Mouse (Mus musculus) intestine, embryonic 16.5 days (tissue): ENCODE measurements around the gene Hesx1. TPM values are rescaled to one million over a fixed set of nuclear protein-coding genes. Genes with fewer than 3 reads are reported as not detected.

ENCODE experiments used
- ATAC-seq: fragments of 200-750 bp; cut with Nextera tagmentation; 2 replicates; pipeline ENCODE4 v1.8.0; 2017; ENCODE audit warnings: moderate TSS enrichment, moderate library complexity
- H3K27ac ChIP-seq: fragments of 300-500 bp; sonication (generic); 2 replicates; pipeline ENCODE4 v1.5.1; 2014; ENCODE audit warnings: mild to moderate bottlenecking, low read length
- H3K27me3 ChIP-seq: fragments of 300-500 bp; sonication (generic); replicated peaks from 2 replicates; pipeline ENCODE4 v1.6.1; 2014; ENCODE audit warnings: low read length, control low read depth, mixed read lengths; ENCODE audit not compliant: control insufficient read depth, insufficient read depth
- H3K36me3 ChIP-seq: fragments of 300-500 bp; sonication (generic); 2 replicates; pipeline ENCODE4 v1.6.1; 2014; ENCODE audit warnings: low read length, control low read depth; ENCODE audit not compliant: control insufficient read depth, insufficient read depth
- H3K4me1 ChIP-seq: fragments of 300-500 bp; sonication (generic); 2 replicates; pipeline ENCODE4 v1.6.1; 2014; ENCODE audit warnings: low read length, control low read depth, mixed read lengths; ENCODE audit not compliant: control insufficient read depth, insufficient read depth
- H3K4me2 ChIP-seq: fragments of 300-500 bp; sonication (generic); 2 replicates; pipeline ENCODE4 v1.6.1; 2014; ENCODE audit warnings: low read depth, low read length, control low read depth
- H3K4me3 ChIP-seq: fragments of 300-500 bp; sonication (generic); 2 replicates; pipeline ENCODE4 v1.5.1; 2014; ENCODE audit warnings: mild to moderate bottlenecking, low read length
- H3K9ac ChIP-seq: fragments of 300-500 bp; sonication (generic); 2 replicates; pipeline ENCODE4 v1.6.1; 2014; ENCODE audit warnings: low read depth, low read length
- H3K9me3 ChIP-seq: fragments of 300-500 bp; sonication (generic); 2 replicates; pipeline ENCODE4 v1.6.1; 2016; ENCODE audit warnings: low read length, control low read depth; ENCODE audit not compliant: control insufficient read depth
- WGBS: fragments of 180-500 bp; shearing (Covaris S2); extraction: QIAGEN DNeasy Blood & Tissue Kit; methylation state at CpG from one replicate; pipeline ENCODE4 v1.1.7; 2014; 5-methylcytosine and 5-hydroxymethylcytosine counted together
- polyA plus RNA-seq: library from polyadenylated mRNA; unstranded; fragments of >200 nt; fragmentation: Nextera tagmentation; extraction: Ambion mirVana; gene quantifications from 2 replicates; pipeline ENCODE4 v1.2.1, GENCODE M21; 2015

Hesx1 gene
- polyA plus RNA-seq, 1 experiment from 2014 or later = 0.42 TPM

- Histone ChIP-seq H3K9ac (no peak overlapping the region), H3K27ac (no peak overlapping the region), H3K4me2 (no peak overlapping the region), H3K4me1 (no peaks in the 10 kb centered on the region), H3K9me3 (no peaks in the 10 kb centered on the region), H3K36me3 (no peaks in the 10 kb centered on the region), H3K27me3 (no peaks in the 10 kb centered on the region), H3K4me3 (no peak overlapping the region)
- no peak for ATAC-seq
- WGBS = 19% methylated on average over 4 of the region's 4 CpGs
Observed at GRCm38 (mm10) chr14:27031142-27031541, 36.9 kb downstream of the Hesx1 start.

DNA sequence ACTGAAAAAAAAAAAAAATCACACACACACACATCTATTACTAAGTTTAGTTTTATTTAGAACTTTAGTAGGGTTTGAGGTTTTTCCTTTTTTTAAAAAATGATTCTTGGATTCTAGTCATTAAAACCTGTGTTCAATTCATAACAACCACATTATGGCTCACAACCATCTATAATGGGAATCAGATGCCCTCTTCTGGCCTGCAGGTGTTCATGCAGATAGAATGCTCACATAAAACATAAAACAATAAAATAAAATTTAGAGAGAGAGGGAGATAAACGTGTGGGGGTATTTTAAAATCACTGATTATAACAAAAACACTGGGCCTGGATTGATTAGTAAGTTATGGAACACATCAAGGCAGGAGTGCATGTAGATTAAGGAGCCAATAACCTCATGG is 43.3 kb downstream of the Hesx1 start:
- H3K4me2 ChIP-seq = no peak overlapping the region

DNA sequence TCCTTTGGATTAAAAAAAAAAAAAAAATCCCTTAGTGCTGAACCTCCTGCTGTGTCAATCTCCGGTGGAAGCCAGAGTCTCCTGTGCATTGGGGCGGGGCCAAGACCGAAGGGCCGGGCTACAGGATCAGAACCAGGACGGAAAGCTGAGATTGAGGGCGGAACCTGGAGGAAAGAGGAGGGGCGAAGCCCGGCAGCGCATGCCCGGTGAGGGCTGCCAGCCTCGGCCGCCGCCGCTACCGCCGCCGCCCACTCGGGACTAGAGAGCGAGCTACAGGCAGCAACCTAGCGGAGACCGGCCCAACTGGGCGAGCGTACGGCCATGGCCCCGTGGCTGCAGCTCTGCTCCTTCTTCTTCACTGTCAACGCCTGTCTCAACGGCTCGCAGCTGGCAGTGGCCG is 44.6 kb downstream of the Hesx1 start, which contains the start of gene Il17rd:
TSS of gene Il17rd (plus strand) at position 159 of the 400 bp plus-strand sequence.
- peak; percentile 95 for ATAC-seq
- peak within 1 kb of the TSS; percentile 96 for H3K4me3 ChIP-seq
- no peaks in the 10 kb centered on the region for H3K36me3 ChIP-seq
- no peaks in the 10 kb centered on the region for H3K27me3 ChIP-seq
- WGBS = under 1% methylated on average over 29 of the region's 29 CpGs
- H3K4me2 ChIP-seq = peak within 1 kb of the TSS; percentile 95
- peak within 1 kb of the TSS; percentile 85 for H3K9ac ChIP-seq
- H3K9me3 ChIP-seq = no peaks in the 10 kb centered on the region
- peaks cover 14% of the 10 kb centered on the region for H3K4me1 ChIP-seq
- peak within 1 kb of the TSS; percentile 72 for H3K27ac ChIP-seq

More for the DNA sequence above, 43.3 kb downstream of the Hesx1 start:
- Histone ChIP-seq H3K9ac (no peak overlapping the region), H3K27me3 (no peaks in the 10 kb centered on the region), H3K27ac (no peak overlapping the region), H3K36me3 (no peaks in the 10 kb centered on the region), H3K4me1 (peaks cover 5% of the 10 kb centered on the region), H3K4me3 (no peak overlapping the region), H3K9me3 (no peaks in the 10 kb centered on the region)
- 69% methylated on average over 1 of the region's 1 CpGs for WGBS
- no peak for ATAC-seq

GRCm38 (mm10) chr14:27039281-27040248 is 45.3 kb downstream of the Hesx1 start:
- peak overlapping the region; percentile 85 for H3K9ac ChIP-seq
- peaks cover 22% of the 10 kb centered on the region for H3K4me1 ChIP-seq
- peak; percentile 52 for ATAC-seq
- peak overlapping the region; percentile 95 for H3K4me2 ChIP-seq
- whole genome bisulfite sequencing = under 1% methylated on average over 59 of the region's 59 CpGs
- H3K9me3 ChIP-seq = no peaks in the 10 kb centered on the region
- H3K27ac ChIP-seq = peak overlapping the region; percentile 72
- no peaks in the 10 kb centered on the region for H3K36me3 ChIP-seq
- H3K27me3 ChIP-seq = no peaks in the 10 kb centered on the region
- H3K4me3 ChIP-seq = peak overlapping the region; percentile 96

GRCm38 (mm10) chr14:27040451-27040850 is 46.2 kb downstream of the Hesx1 start:
- Histone ChIP-seq H3K27me3 (no peaks in the 10 kb centered on the region), H3K9ac (no peak overlapping the region), H3K36me3 (no peaks in the 10 kb centered on the region), H3K27ac (no peak overlapping the region), H3K4me1 (peaks cover 28% of the 10 kb centered on the region), H3K4me3 (peak overlapping the region; percentile 96), H3K4me2 (peak overlapping the region; percentile 95), H3K9me3 (no peaks in the 10 kb centered on the region)
- no peak for ATAC-seq
- WGBS = 31% methylated on average over 12 of the region's 12 CpGs

DNA sequence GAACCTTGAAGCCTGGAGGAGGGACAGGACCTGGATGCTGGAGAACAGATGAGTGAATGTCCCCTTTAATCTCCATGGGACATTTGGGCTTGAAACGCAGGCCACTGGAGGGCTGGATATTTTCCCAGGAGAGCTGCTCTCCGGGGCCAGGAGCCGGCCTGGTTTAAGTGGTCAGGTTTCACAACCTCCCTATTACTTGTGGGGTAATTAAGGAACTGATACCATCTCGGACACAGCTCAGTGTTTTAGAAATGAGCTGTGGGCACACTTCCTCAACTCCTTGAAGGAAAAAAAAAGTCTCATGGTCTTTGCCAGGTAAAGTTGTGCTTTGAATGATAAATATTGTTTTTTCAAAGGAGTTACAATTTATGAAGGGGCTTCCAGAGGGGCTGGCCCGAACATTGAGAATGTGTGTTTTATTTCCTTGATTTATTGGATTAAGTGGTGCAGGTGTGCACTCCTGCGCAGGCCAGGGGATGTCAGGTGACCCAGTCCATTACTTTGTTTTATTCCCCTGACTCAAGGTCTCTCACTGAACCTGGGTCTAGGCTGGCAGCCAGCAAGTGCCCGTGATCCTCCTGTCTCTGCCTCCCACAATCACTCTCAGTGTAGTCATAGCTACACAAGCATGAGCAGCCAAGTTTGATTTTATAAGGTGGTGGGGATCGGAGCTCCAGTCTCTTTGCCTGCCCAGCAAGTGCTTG is 48.2 kb downstream of the Hesx1 start:
- peaks cover 28% of the 10 kb centered on the region for H3K4me1 ChIP-seq
- H3K4me3 ChIP-seq = no peak overlapping the region
- ATAC-seq = no peak
- no peak overlapping the region for H3K9ac ChIP-seq
- WGBS = 51% methylated on average over 8 of the region's 8 CpGs
- H3K9me3 ChIP-seq = no peaks in the 10 kb centered on the region
- no peak overlapping the region for H3K27ac ChIP-seq
- H3K4me2 ChIP-seq = no peak overlapping the region
- no peaks in the 10 kb centered on the region for H3K27me3 ChIP-seq
- H3K36me3 ChIP-seq = no peaks in the 10 kb centered on the region

- H3K36me3 ChIP-seq = no peaks in the 10 kb centered on the region
- H3K9ac ChIP-seq = no peak overlapping the region
- ATAC-seq = no peak
- no peak overlapping the region for H3K4me3 ChIP-seq
- no peaks in the 10 kb centered on the region for H3K27me3 ChIP-seq
- WGBS = 44% methylated on average over 5 of the region's 5 CpGs
- H3K27ac ChIP-seq = no peak overlapping the region
- no peak overlapping the region for H3K4me2 ChIP-seq
- H3K4me1 ChIP-seq = peaks cover 28% of the 10 kb centered on the region
- no peaks in the 10 kb centered on the region for H3K9me3 ChIP-seq
Observed at GRCm38 (mm10) chr14:27043416-27043815, 49.2 kb downstream of the Hesx1 start.

DNA sequence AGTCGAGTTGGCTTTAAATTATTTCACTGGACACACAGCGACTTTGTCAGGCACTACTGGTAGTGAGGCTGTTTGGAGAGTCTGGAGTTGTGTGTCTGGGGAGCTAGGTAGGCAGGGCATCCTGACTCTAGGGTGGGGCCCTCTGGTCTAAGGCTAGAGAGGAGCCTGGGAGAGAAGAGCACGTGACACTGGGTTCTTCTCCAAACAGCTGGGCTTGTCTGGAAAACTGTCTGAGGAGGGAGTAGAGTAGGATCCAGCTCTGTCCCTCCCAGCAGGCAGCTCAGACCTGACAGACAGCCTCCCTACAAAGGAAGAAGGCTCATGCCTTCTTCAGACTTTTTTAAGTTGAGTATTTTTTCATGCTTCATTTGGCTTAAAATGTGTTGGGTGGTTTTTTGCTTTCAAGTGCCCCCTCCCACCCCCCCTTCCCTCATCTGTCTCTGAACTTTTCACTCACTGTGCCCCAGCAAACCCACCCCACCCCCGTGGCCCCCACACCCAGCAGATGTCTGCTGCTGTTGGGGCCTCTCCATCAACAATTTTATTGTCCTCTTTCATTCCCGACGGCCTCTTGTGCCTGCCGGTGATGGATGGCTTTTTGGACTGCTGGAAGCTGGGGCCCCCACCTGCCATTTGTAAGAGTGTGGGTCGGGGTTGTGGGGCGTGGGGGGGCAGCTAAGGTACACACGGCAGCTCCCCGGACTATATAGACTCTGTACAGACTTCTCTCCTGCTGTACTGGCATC is 50.2 kb downstream of the Hesx1 start:
- Histone ChIP-seq H3K4me2 (peak overlapping the region; percentile 26; the same call in 1 of the 2 replicates), H3K9ac (no peak overlapping the region), H3K4me3 (no peak overlapping the region), H3K4me1 (peaks cover 28% of the 10 kb centered on the region), H3K36me3 (no peaks in the 10 kb centered on the region), H3K27ac (peak overlapping the region; percentile 57), H3K9me3 (no peaks in the 10 kb centered on the region), H3K27me3 (no peaks in the 10 kb centered on the region)
- ATAC-seq = peak; percentile 67
- 5% methylated on average over 11 of the region's 11 CpGs for WGBS

GRCm38 (mm10) chr14:27044967-27045361 is 50.7 kb downstream of the Hesx1 start:
- ATAC-seq = peak; percentile 23; the same call in 1 of the 2 replicates
- H3K27me3 ChIP-seq = no peaks in the 10 kb centered on the region
- no peaks in the 10 kb centered on the region for H3K36me3 ChIP-seq
- H3K9ac ChIP-seq = no peak overlapping the region
- no peaks in the 10 kb centered on the region for H3K9me3 ChIP-seq
- WGBS = 27% methylated on average over 2 of the region's 2 CpGs
- H3K4me1 ChIP-seq = peaks cover 25% of the 10 kb centered on the region
- H3K27ac ChIP-seq = peak overlapping the region; percentile 57
- H3K4me2 ChIP-seq = peak overlapping the region; percentile 26; the same call in 1 of the 2 replicates
- H3K4me3 ChIP-seq = no peak overlapping the region
